Mouse (Mus musculus): ENCODE data around the gene Fubp1. TPM values are rescaled to one million over a fixed set of nuclear protein-coding genes. Genes with fewer than 3 reads are reported as not detected.

Fubp1 gene
- total and polyA plus RNA-seq, 3 experiments: 196 to 202 TPM; not detected in 1

Other genes starting within 250 kb of the Fubp1 start
- gene Gipc2, start 44.2 kb upstream of the Fubp1 start, total RNA-seq (2012; rRNA removed): 0.27 and 0.62 TPM in 2 replicates
- gene Gipc2, start 44.2 kb upstream of the Fubp1 start, polyA plus RNA-seq (2012; ENCODE audit: insufficient read depth in 1 of 2, insufficient read length in 2 of 2, low read depth in 1 of 2, low replicate concordance in 2 of 2, missing spikeins in 1 of 2): under 1 TPM in 1 of 2 experiments, not detected in 1; 0.78 TPM
- 13.3 and 14.6 TPM in 2 replicates for gene Dnajb4, start 120 bp upstream of the Fubp1 start, total RNA-seq (2012; rRNA removed)
- gene Dnajb4, start 120 bp upstream of the Fubp1 start, polyA plus RNA-seq (2012; ENCODE audit: insufficient read depth in 1 of 2, insufficient read length in 2 of 2, low read depth in 1 of 2, low replicate concordance in 2 of 2, missing spikeins in 1 of 2): 10 to 100 TPM in 1 of 2 experiments, not detected in 1; 10.7 TPM
- gene Nexn, start 55.9 kb downstream of the Fubp1 start, total RNA-seq (2012; rRNA removed): 0.19 TPM in 1 of 2 replicates, not detected in the other
- under 1 TPM in 1 of 2 experiments, not detected in 1; 0.96 TPM for gene Nexn, start 55.9 kb downstream of the Fubp1 start, polyA plus RNA-seq (2012; ENCODE audit: insufficient read depth in 1 of 2, insufficient read length in 2 of 2, low read depth in 1 of 2, low replicate concordance in 2 of 2, missing spikeins in 1 of 2)
- gene Miga1, start 130.0 kb downstream of the Fubp1 start, total RNA-seq (2012; rRNA removed): 10.4 and 14.2 TPM in 2 replicates
- gene Miga1, start 130.0 kb downstream of the Fubp1 start, polyA plus RNA-seq (2012; ENCODE audit: insufficient read depth in 1 of 2, insufficient read length in 2 of 2, low read depth in 1 of 2, low replicate concordance in 2 of 2, missing spikeins in 1 of 2): 10 to 100 TPM in 1 of 2 experiments, not detected in 1; 16.2 TPM
- 31.0 and 34.1 TPM in 2 replicates for gene Usp33, start 136.1 kb downstream of the Fubp1 start, total RNA-seq (2012; rRNA removed)
- 10 to 100 TPM in 1 of 2 experiments, not detected in 1; 32.3 TPM for gene Usp33, start 136.1 kb downstream of the Fubp1 start, polyA plus RNA-seq (2012; ENCODE audit: insufficient read depth in 1 of 2, insufficient read length in 2 of 2, low read depth in 1 of 2, low replicate concordance in 2 of 2, missing spikeins in 1 of 2)
- gene Zzz3, start 185.1 kb downstream of the Fubp1 start, total RNA-seq (2012; rRNA removed): 52.5 and 53.7 TPM in 2 replicates
- gene Zzz3, start 185.1 kb downstream of the Fubp1 start, polyA plus RNA-seq (2012; ENCODE audit: insufficient read depth in 1 of 2, insufficient read length in 2 of 2, low read depth in 1 of 2, low replicate concordance in 2 of 2, missing spikeins in 1 of 2): 100 to 1,000 TPM in 1 of 2 experiments, 10 to 100 TPM in 1; 46.1 to 507 TPM

All from MEL (cell line).